Mouse (Mus musculus) lung, embryonic 14.5 days (tissue): Measurements from ENCODE around the gene Asb13. TPM values are rescaled to one million over a fixed set of nuclear protein-coding genes. Genes with fewer than 3 reads are reported as not detected.

Source experiments
- ATAC-seq: fragments of 200-750 bp; cut with Nextera tagmentation; 2 replicates; pipeline ENCODE4 v1.8.0; 2017; ENCODE audit warnings: mild to moderate bottlenecking, moderate TSS enrichment, moderate library complexity; ENCODE audit not compliant: insufficient read depth
- DNase-seq: peaks from one replicate; pipeline ENCODE4 v3.0.0-alpha.2; 2015
- H3K27ac ChIP-seq: fragments of 300-500 bp; sonication (generic); 2 replicates; pipeline ENCODE4 v1.5.1; 2014; ENCODE audit warnings: low read depth, mild to moderate bottlenecking, moderate library complexity
- H3K27me3 ChIP-seq: fragments of 300-500 bp; sonication (generic); 2 replicates; pipeline ENCODE4 v1.6.1; 2014; ENCODE audit warnings: low read length, control low read depth; ENCODE audit not compliant: insufficient read depth
- H3K36me3 ChIP-seq: fragments of 300-500 bp; sonication (generic); 2 replicates; pipeline ENCODE4 v1.6.1; 2014; ENCODE audit warnings: control low read depth; ENCODE audit not compliant: insufficient read depth
- H3K4me1 ChIP-seq: fragments of 300-500 bp; sonication (generic); 2 replicates; pipeline ENCODE4 v1.6.1; 2014; ENCODE audit warnings: antibody characterized with exemption, control low read depth; ENCODE audit not compliant: insufficient read depth
- H3K4me2 ChIP-seq: fragments of 300-500 bp; sonication (generic); 2 replicates; pipeline ENCODE4 v1.6.1; 2014; ENCODE audit warnings: mild to moderate bottlenecking
- H3K4me3 ChIP-seq: fragments of 300-500 bp; sonication (generic); 2 replicates; pipeline ENCODE4 v1.5.1; 2014; ENCODE audit warnings: low read depth, low read length
- H3K9ac ChIP-seq: fragments of 300-500 bp; sonication (generic); 2 replicates; pipeline ENCODE4 v1.6.1; 2014
- H3K9me3 ChIP-seq: fragments of 300-500 bp; sonication (generic); 2 replicates; pipeline ENCODE4 v1.6.1; 2016; ENCODE audit warnings: low read depth, low read length, control low read depth
- CTCF ChIP-seq: IDR thresholded peaks from 2 replicates; pipeline ENCODE4 v1.5.1; 2016; ENCODE audit warnings: antibody characterized with exemption, low read depth
- WGBS: fragments of 180-500 bp; shearing (Covaris S2); extraction: QIAGEN DNeasy Blood & Tissue Kit; methylation state at CpG from one replicate; pipeline ENCODE4 v1.1.7; 2014; 5-methylcytosine and 5-hydroxymethylcytosine counted together
- polyA plus RNA-seq: library from polyadenylated mRNA; unstranded; fragments of >200 nt; fragmentation: Nextera tagmentation; extraction: Ambion mirVana; gene quantifications from 2 replicates; pipeline ENCODE4 v1.2.1, GENCODE M21; 2014

Asb13 gene
- polyA plus RNA-seq, 1 experiment from 2014 or later, result 10.8 TPM

DNA sequence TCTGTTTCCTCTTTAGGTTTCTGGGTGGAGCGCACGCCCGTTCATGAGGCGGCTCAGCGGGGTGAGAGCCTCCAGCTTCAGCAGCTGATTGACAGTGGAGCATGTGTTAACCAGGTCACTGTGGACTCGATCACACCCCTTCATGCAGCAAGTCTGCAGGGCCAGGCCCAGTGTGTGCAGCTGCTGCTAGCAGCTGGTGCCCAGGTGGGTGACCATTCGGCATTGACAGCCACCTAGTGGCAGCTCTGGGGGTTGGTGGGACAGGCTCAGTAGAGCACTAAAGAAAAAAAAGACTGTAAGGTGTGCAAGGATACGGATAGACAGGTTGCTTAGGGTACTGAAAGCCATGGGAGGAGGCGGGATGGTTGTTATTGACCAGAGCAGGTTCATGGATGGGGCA lies 8.2 kb downstream of the Asb13 start:
- TF ChIP-seq CTCF, result peak; percentile 57
- WGBS, result 71% methylated on average over 9 of the region's 9 CpGs
- no peak overlapping the region for H3K9ac ChIP-seq
- H3K4me3 ChIP-seq, result no peak overlapping the region
- peak; percentile 45 for DNase-seq
- H3K27ac ChIP-seq, result no peak overlapping the region
- no peak overlapping the region for H3K4me2 ChIP-seq
- H3K4me1 ChIP-seq, result no peaks in the 10 kb centered on the region
- H3K9me3 ChIP-seq, result no peaks in the 10 kb centered on the region
- H3K36me3 ChIP-seq, result no peaks in the 10 kb centered on the region
- H3K27me3 ChIP-seq, result no peaks in the 10 kb centered on the region
- peak; percentile 19; the same call in 1 of the 2 replicates for ATAC-seq

DNA sequence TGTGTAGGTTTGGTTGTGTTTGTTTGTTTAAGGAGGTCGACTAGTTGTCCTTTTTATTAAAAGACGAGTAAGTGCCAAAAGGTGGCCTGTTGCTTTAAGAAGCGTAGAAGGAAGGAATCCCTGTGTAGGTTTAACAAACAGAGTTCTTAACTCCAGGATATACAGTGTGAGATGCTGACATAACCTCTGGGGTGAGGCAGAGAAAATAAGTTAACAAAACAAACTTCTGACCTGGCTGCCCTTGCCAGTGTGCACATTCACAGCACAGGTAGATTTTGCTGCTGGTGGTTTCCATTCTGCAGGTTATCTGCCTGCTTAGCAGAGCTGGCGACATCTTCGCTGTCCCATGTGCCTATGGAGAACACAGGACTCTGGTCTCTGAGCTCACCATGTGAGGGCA lies 8.7 kb downstream of the Asb13 start:
- Histone ChIP-seq H3K4me1 (no peaks in the 10 kb centered on the region), H3K27ac (no peak overlapping the region), H3K4me3 (no peak overlapping the region), H3K36me3 (no peaks in the 10 kb centered on the region), H3K27me3 (no peaks in the 10 kb centered on the region), H3K4me2 (no peak overlapping the region), H3K9ac (no peak overlapping the region), H3K9me3 (no peaks in the 10 kb centered on the region)
- no peak for ATAC-seq
- DNase-seq, result no peak
- 68% methylated on average over 5 of the region's 5 CpGs for WGBS
- no peak for TF ChIP-seq CTCF

DNA sequence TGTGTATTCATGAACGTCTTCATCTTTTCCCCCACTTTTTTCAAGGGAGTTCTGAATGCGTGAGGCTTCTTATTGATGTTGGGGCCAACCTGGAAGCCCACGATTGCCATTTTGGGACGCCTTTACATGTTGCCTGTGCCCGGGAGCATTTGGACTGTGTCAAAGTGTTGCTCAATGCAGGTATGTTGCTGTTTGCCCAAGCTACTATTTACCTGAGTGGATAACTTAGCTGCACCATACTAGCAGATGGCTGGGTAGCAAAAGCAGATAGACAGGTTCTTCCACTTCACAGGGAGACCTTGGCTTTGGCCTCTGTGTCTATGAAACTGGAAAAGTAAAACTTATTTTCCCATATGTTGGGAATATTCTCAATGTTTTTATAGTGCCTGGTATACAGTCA lies 11.0 kb downstream of the Asb13 start:
- no peaks in the 10 kb centered on the region for H3K4me1 ChIP-seq
- no peak overlapping the region for H3K9ac ChIP-seq
- ATAC-seq, result peak; percentile 68; the same call in 1 of the 2 replicates
- no peaks in the 10 kb centered on the region for H3K9me3 ChIP-seq
- no peaks in the 10 kb centered on the region for H3K27me3 ChIP-seq
- no peak overlapping the region for H3K4me3 ChIP-seq
- TF ChIP-seq CTCF, result no peak
- no peak overlapping the region for H3K27ac ChIP-seq
- peak; percentile 73 for DNase-seq
- no peaks in the 10 kb centered on the region for H3K36me3 ChIP-seq
- WGBS, result 74% methylated on average over 5 of the region's 5 CpGs
- H3K4me2 ChIP-seq, result no peak overlapping the region

DNA sequence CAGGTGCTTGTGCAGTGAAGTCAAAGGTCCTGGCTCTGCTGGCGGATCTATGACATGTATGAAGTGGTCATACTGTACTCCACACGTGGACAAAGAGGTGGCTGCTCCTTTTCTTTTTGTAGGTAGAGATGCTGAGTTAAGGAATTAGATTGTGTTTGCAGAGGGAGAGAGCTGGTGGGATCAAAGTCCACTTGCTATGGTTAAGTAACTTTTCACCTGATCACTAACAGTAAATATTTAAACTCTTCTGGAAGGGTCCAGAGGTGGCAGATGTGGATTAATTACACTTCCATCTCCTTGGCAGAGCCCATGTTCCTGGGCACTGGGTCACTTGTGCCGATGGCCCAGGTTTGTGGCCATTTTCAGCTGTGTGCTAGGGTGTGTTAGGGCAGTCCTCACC lies 12.1 kb downstream of the Asb13 start:
- 49% methylated on average over 3 of the region's 3 CpGs for WGBS
- Histone ChIP-seq H3K9me3 (no peaks in the 10 kb centered on the region), H3K27ac (no peak overlapping the region)

DNA sequence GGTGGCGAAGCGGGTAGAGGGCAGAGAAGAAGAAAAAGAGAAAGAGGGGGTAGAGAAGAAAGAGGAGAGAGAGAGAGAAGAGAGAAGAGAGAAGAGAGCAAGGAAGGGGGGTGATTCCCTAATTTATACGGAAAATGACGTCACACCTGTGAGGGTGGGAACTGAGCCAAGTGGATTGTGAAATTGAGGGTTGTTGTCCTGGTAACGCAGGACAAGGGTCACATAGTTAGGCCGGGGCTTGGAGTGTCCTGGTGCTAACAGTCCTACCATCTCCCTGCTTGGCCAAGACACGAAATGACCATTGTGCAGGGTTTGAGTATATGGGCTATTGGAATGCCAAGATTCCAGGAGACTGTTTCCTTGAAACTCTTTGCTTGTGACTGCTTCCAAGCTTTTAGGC lies 12.7 kb downstream of the Asb13 start:
- no peak for DNase-seq
- Histone ChIP-seq H3K36me3 (0 out of 2 replicates have a peak, but pooled peaks cover 7% of the 10 kb centered on the region), H3K9me3 (no peaks in the 10 kb centered on the region), H3K4me2 (no peak overlapping the region), H3K9ac (no peak overlapping the region), H3K27ac (no peak overlapping the region), H3K27me3 (no peaks in the 10 kb centered on the region), H3K4me3 (no peak overlapping the region), H3K4me1 (no peaks in the 10 kb centered on the region)
- no peak for TF ChIP-seq CTCF
- no peak for ATAC-seq
- 76% methylated on average over 7 of the region's 7 CpGs for WGBS

More for the DNA sequence above, 12.1 kb downstream of the Asb13 start:
- DNase-seq (no peak), ATAC-seq (no peak)
- H3K9ac ChIP-seq, result no peak overlapping the region
- H3K4me1 ChIP-seq, result no peaks in the 10 kb centered on the region
- no peak overlapping the region for H3K4me2 ChIP-seq
- H3K4me3 ChIP-seq, result no peak overlapping the region
- H3K27me3 ChIP-seq, result no peaks in the 10 kb centered on the region
- H3K36me3 ChIP-seq, result 0 out of 2 replicates have a peak, but pooled peaks cover 7% of the 10 kb centered on the region
- no peak for TF ChIP-seq CTCF

DNA sequence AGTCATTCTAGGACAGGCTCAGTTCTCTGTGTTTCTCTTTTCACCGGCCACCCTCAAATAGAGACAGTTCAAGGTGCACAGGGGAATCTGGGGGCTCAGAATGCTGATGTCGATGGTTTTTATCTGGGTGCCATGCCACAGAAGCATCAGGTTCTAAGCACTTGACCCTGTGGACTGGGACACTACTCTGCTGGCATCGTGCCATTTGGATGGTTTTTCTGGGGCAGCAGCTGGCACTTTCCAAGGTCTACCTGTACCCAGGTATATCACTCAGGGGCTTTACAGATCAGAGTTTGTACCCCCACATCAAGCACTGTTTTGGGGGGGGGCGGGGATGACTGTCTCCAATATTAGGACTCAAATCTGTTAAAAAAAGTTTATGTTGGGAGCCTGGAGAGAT lies 16.7 kb downstream of the Asb13 start:
- Histone ChIP-seq H3K4me1 (no peaks in the 10 kb centered on the region), H3K4me2 (no peak overlapping the region), H3K36me3 (0 out of 2 replicates have a peak, but pooled peaks cover 7% of the 10 kb centered on the region), H3K4me3 (no peak overlapping the region), H3K9ac (no peak overlapping the region), H3K9me3 (no peaks in the 10 kb centered on the region), H3K27me3 (no peaks in the 10 kb centered on the region), H3K27ac (no peak overlapping the region)
- WGBS, result 88% methylated on average over 4 of the region's 4 CpGs
- no peak for DNase-seq
- ATAC-seq, result no peak
- TF ChIP-seq CTCF, result no peak

DNA sequence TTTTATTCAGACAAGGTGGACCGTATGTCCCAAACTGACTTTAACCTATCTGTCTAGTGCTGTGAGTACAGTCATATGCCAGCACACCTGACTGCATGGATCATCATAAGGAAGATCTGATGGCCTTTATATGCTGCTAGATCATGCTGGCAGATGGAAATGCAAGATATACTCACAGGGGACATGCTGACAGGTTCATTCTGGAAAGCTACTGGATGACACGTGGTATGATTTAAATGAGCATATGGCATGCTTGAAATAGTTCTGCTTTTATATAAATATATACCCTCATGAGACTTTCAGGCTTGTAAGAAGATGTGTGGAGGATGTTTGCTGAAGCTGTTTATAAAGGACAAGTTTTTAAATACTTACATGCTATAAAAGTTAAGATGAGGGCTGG lies 20.6 kb downstream of the Asb13 start:
- H3K4me2 ChIP-seq, result no peak overlapping the region
- ATAC-seq (no peak), DNase-seq (no peak)
- H3K9ac ChIP-seq, result no peak overlapping the region
- no peak for TF ChIP-seq CTCF
- no peaks in the 10 kb centered on the region for H3K9me3 ChIP-seq
- WGBS, result 82% methylated on average over 2 of the region's 2 CpGs
- H3K36me3 ChIP-seq, result 0 out of 2 replicates have a peak, but pooled peaks cover 7% of the 10 kb centered on the region
- H3K4me1 ChIP-seq, result no peaks in the 10 kb centered on the region
- no peak overlapping the region for H3K4me3 ChIP-seq
- no peak overlapping the region for H3K27ac ChIP-seq
- no peaks in the 10 kb centered on the region for H3K27me3 ChIP-seq
